Mouse (Mus musculus): ENCODE measurements around the gene Dnah2. TPM values are rescaled to one million over a fixed set of nuclear protein-coding genes. Genes with fewer than 3 reads are reported as not detected.

Gene Dnah2
- not detected for total RNA-seq (2023)

GRCm38 (mm10) chr11:69549060-69549656 is at the start of gene Dnah2:
Gene Dnah2, minus strand, starts transcription at chr11:69549110.

GRCm38 (mm10) chr11:69580091-69580514 is 31.2 kb upstream of the Dnah2 start, which contains the start of the genes Wrap53 and Trp53:
Gene Wrap53, minus strand, starts transcription at chr11:69580255.
Gene Trp53, plus strand, starts transcription at chr11:69580359.

GRCm38 (mm10) chr11:69559851-69560765 is 11.2 kb upstream of the Dnah2 start, which contains the start of gene Efnb3:
Gene Efnb3, minus strand, starts transcription at chr11:69560205.

GRCm38 (mm10) chr11:69413221-69414181 is 135.4 kb downstream of the Dnah2 start, which contains the start of gene Kdm6b:
Gene Kdm6b, minus strand, starts transcription at chr11:69413675.

GRCm38 (mm10) chr11:69398059-69398458 is 150.9 kb downstream of the Dnah2 start, which contains the start of gene Tmem88:
Gene Tmem88, minus strand, starts transcription at chr11:69398234.

GRCm38 (mm10) chr11:69395235-69395633 is 153.7 kb downstream of the Dnah2 start, which contains the start of the genes Naa38 and Cyb5d1:
Gene Naa38, plus strand, starts transcription at chr11:69395487.
Gene Cyb5d1, minus strand, starts transcription at chr11:69395631.

Other genes with a start within 250 kb of the Dnah2 start
- 10 to 100 TPM; 34.5 to 41.4 TPM for gene Cntrob, start 225.3 kb downstream of the Dnah2 start, total RNA-seq (2023)
- 10 to 100 TPM; 42.6 to 46.5 TPM for gene Trappc1, start 225.1 kb downstream of the Dnah2 start, total RNA-seq (2023)
- gene Kcnab3, start 222.9 kb downstream of the Dnah2 start, total RNA-seq (2023), result 1 to 10 TPM; 2.7 to 4.5 TPM
- 1 to 10 TPM; 1.8 to 2.2 TPM for gene Rnf227, start 208.6 kb downstream of the Dnah2 start, total RNA-seq (2023)
- gene Chd3, start 179.7 kb downstream of the Dnah2 start, total RNA-seq (2023), result 100 to 1,000 TPM; 359 to 384 TPM
- gene Naa38, start 153.6 kb downstream of the Dnah2 start, total RNA-seq (2023), result 10 to 100 TPM; 42.7 to 47.8 TPM
- gene Cyb5d1, start 153.5 kb downstream of the Dnah2 start, total RNA-seq (2023), result 10 to 100 TPM; 39.3 to 44.3 TPM
- 1 to 10 TPM; 6.2 to 6.9 TPM for gene Tmem88, start 150.9 kb downstream of the Dnah2 start, total RNA-seq (2023)
- gene Kdm6b, start 135.4 kb downstream of the Dnah2 start, total RNA-seq (2023), result 100 to 1,000 TPM; 195 to 244 TPM
- gene Efnb3, start 11.1 kb upstream of the Dnah2 start, total RNA-seq (2023), result under 1 TPM; 0.61 to 0.95 TPM
- 10 to 100 TPM; 13.8 to 15.2 TPM for gene Wrap53, start 31.1 kb upstream of the Dnah2 start, total RNA-seq (2023)
- gene Trp53, start 31.2 kb upstream of the Dnah2 start, total RNA-seq (2023), result 100 to 1,000 TPM; 143 TPM
- gene Atp1b2, start 56.8 kb upstream of the Dnah2 start, total RNA-seq (2023), result under 1 TPM in 1 of 2 experiments, not detected in 1; 0.75 TPM
- gene Shbg, start 68.8 kb upstream of the Dnah2 start, total RNA-seq (2023), result not detected
- not detected for gene Sat2, start 72.9 kb upstream of the Dnah2 start, total RNA-seq (2023)
- gene Fxr2, start 83.9 kb upstream of the Dnah2 start, total RNA-seq (2023), result 10 to 100 TPM; 88.3 to 96.6 TPM
- gene Sox15, start 106.2 kb upstream of the Dnah2 start, total RNA-seq (2023), result under 1 TPM in 1 of 2 experiments, not detected in 1; 0.92 TPM
- 10 to 100 TPM; 60.2 to 64.5 TPM for gene Mpdu1, start 113.5 kb upstream of the Dnah2 start, total RNA-seq (2023)
- 10 to 100 TPM in 1 of 2 experiments, 1 to 10 TPM in 1; 7.9 to 12.1 TPM for gene Cd68, start 117.0 kb upstream of the Dnah2 start, total RNA-seq (2023)
- 100 to 1,000 TPM; 720 to 780 TPM for gene Eif4a1, start 123.3 kb upstream of the Dnah2 start, total RNA-seq (2023)
- 100 to 1,000 TPM; 134 to 139 TPM for gene Senp3, start 133.0 kb upstream of the Dnah2 start, total RNA-seq (2023)
- not detected for gene Tnfsf13, start 136.7 kb upstream of the Dnah2 start, total RNA-seq (2023)
- not detected for gene Tnfsf12, start 146.7 kb upstream of the Dnah2 start, total RNA-seq (2023)
- not detected for gene Tnfsfm13, start 147.0 kb upstream of the Dnah2 start, total RNA-seq (2023)
- 100 to 1,000 TPM; 254 to 255 TPM for gene Polr2a, start 209.5 kb upstream of the Dnah2 start, total RNA-seq (2023)
- gene Slc35g3, start 212.9 kb upstream of the Dnah2 start, total RNA-seq (2023), result not detected
- 10 to 100 TPM; 61.0 to 64.9 TPM for gene Zbtb4, start 216.8 kb upstream of the Dnah2 start, total RNA-seq (2023)
- 10 to 100 TPM; 10.5 to 13.5 TPM for gene Chrnb1, start 246.8 kb upstream of the Dnah2 start, total RNA-seq (2023)

Measured in B cell, adult 67 days (primary cell).